In the genomic region with DNA sequence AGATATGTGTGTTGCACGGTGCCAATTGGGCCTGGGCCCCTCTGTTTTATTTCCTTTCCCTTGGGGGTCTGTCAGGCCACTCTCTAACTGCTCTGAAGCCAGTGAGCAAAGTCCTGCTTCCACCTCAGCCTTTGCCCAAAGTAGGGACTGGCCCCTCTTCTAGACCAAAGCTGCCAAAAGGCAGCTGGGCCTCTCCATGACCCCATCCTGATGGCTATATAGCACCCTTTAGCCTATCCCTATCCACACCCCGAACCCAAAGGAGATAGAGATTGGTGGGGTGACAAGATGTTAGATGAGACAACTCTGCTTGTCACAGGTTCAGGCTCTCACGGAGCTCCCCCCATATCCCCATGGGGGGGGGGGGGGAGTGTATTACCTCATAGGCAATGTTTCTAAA, we compare ENCODE assay signal across 25 mouse cellular contexts. TPM values are rescaled to one million over a fixed set of nuclear protein-coding genes. Genes with fewer than 3 reads are reported as not detected.
DNase-seq lines count a peak whose midpoint lies in the region; ATAC-seq and TF ChIP-seq lines count a peak whose summit lies in the region.
"Had no signal": no experiment of that assay in that cellular context is flagged by ENCODE, and none has a peak within 500 bp of the region (broad histone marks: within the 10 kb centered on the region; RNA-seq: fewer than 3 reads in every experiment).

No protein-coding gene starts in this region.

- H3K27me3 ChIP-seq in thymus, adult 2 months (ENCODE audit: control insufficient read depth, insufficient read depth, low read length) = no peaks in the 10 kb centered on the region
- H3K27me3 ChIP-seq: heart, embryonic 15.5 days; lung, embryonic 15.5 days had no signal

- DNase-seq in cerebellum, postnatal 10 days = peak; percentile 23 to 32
- no peak for DNase-seq in cerebellum, postnatal 14 days
- DNase-seq in left cerebral cortex, adult 2 months (ENCODE audit: extremely low spot score in 1 of 2, low spot score in 2 of 2) = no peak
- DNase-seq in left cerebral cortex, postnatal 4 days = no peak
- no peak for DNase-seq in thymus, adult 2 months
- no peak for DNase-seq in thymus, adult 18-20 months
- no peak for DNase-seq in liver
- DNase-seq: adrenal gland, adult 2 months; cerebellum, adult 9-11 months; embryo, embryonic 11 days; gastrocnemius, postnatal 14 days; kidney, adult 18-20 months; kidney, postnatal 10 days had no signal

- no peak overlapping the region for H3K4me3 ChIP-seq in left cerebral cortex, adult 2 months
- no peak overlapping the region for H3K4me3 ChIP-seq in thymus, adult 2 months (ENCODE audit: control insufficient read depth, insufficient read depth, low read length)
- H3K4me3 ChIP-seq: erythroblast, embryonic 14.5 days; heart, embryonic 15.5 days; hindbrain, embryonic 10.5 days; lung, embryonic 15.5 days had no signal

- no peak for TF ChIP-seq CTCF in left cerebral cortex, adult 2 months (IDR thresholded peaks at IDR 0.05)
- no peak for TF ChIP-seq CTCF in thymus, adult 2 months (IDR thresholded peaks at IDR 0.05; ENCODE audit: borderline replicate concordance, control insufficient read depth, extremely low read depth, insufficient read depth, low read length, poor library complexity)

- no peak for ATAC-seq in megakaryocyte, adult 5-6 weeks (ENCODE audit: poor library complexity, severe bottlenecking)
- ATAC-seq: forebrain, embryonic 14.5 days had no signal

- H3K27ac ChIP-seq in left cerebral cortex, adult 2 months = peak overlapping the region; percentile 50; the same call in 1 of the 2 replicates
- H3K27ac ChIP-seq in thymus, adult 2 months (ENCODE audit: control insufficient read depth, insufficient read depth, low read length) = peak overlapping the region; percentile 35; the same call in 1 of the 2 replicates
- H3K27ac ChIP-seq: heart, embryonic 15.5 days; liver, embryonic 14.5 days; lung, embryonic 15.5 days; macrophage had no signal

- peaks cover 53% of the 10 kb centered on the region for H3K36me3 ChIP-seq in thymus, adult 2 months (ENCODE audit: control insufficient read depth, insufficient read depth, low read length)

- WGBS in thymus, adult 2 months = 69% methylated on average over 3 of the region's 3 CpGs

- peaks cover 27% of the 10 kb centered on the region for H3K4me1 ChIP-seq in thymus, adult 2 months (replicated peaks; ENCODE audit: control insufficient read depth, insufficient read depth, low read length)

- TF ChIP-seq POLR2A in thymus, adult 2 months (IDR thresholded peaks at IDR 0.05; ENCODE audit: control insufficient read depth, extremely low read depth, insufficient read depth, low read length, poor library complexity) = no peak

- intact Hi-C loops in left cerebral cortex, adult 2 months (cut with DNase I) = no loop called here
- intact Hi-C loops in left cerebral cortex, postnatal 4 days (cut with DNase I) = no loop called here

RNA-seq across cellular contexts. Expression of gene Gm10840, which starts 4.9 kb away (rescaled TPM):
- not detected for total RNA-seq in left cerebral cortex, adult 2 months (2021)
- total RNA-seq in left cerebral cortex, postnatal 4 days (2021) = not detected
- polyA plus RNA-seq in thymus, adult 2 months (2012; rRNA removed) = not detected in 2 replicates
- 1.4 TPM in 1 of 2 replicates, not detected in the other for total RNA-seq in megakaryocyte, adult 5-6 weeks (2015)
- not detected in 2 replicates for total RNA-seq in megakaryocyte, adult 5-6 weeks (2017)
- total RNA-seq: adrenal gland, adult 2 months; gastrocnemius, postnatal 14 days; heart, adult 8-10 months; left cerebral cortex, postnatal 36 days; monocyte, adult 5-6 weeks had no signal
- polyA plus RNA-seq: adrenal gland, adult 2 months; erythroblast, embryonic 14.5 days; forebrain, embryonic 14.5 days; heart, embryonic 15.5 days; liver, embryonic 14.5 days; lung, embryonic 15.5 days; macrophage; stomach, embryonic 14.5 days had no signal

RNA-seq across cellular contexts. Expression of gene Limd2, which starts 4.9 kb away (rescaled TPM):
- 10 to 100 TPM; 78.1 to 96.5 TPM for total RNA-seq in left cerebral cortex, adult 2 months (2021)
- total RNA-seq in left cerebral cortex, postnatal 4 days (2021) = 10 to 100 TPM; 81.2 to 84.6 TPM
- polyA plus RNA-seq in thymus, adult 2 months (2012; rRNA removed) = 569 and 594 TPM in 2 replicates
- 242 and 247 TPM in 2 replicates for total RNA-seq in megakaryocyte, adult 5-6 weeks (2015)
- 56.3 and 61.8 TPM in 2 replicates for total RNA-seq in megakaryocyte, adult 5-6 weeks (2017)

RNA-seq across cellular contexts. Expression of gene Strada, which starts 46.2 kb away (rescaled TPM):
- 10 to 100 TPM; 30.9 to 31.5 TPM for total RNA-seq in left cerebral cortex, adult 2 months (2021)
- total RNA-seq in left cerebral cortex, postnatal 4 days (2021) = 10 to 100 TPM; 27.3 to 28.5 TPM
- 40.3 and 40.5 TPM in 2 replicates for polyA plus RNA-seq in thymus, adult 2 months (2012; rRNA removed)
- 27.2 and 28.3 TPM in 2 replicates for total RNA-seq in megakaryocyte, adult 5-6 weeks (2015)
- total RNA-seq in megakaryocyte, adult 5-6 weeks (2017) = 20.3 and 26.1 TPM in 2 replicates

Comparison
In these comparisons a context has a peak if more than half of its experiments do, and no peak if none do; other contexts are left out.
1. DNase-seq: peak in cerebellum, postnatal 10 days (2 of 2); none in cerebellum, postnatal 14 days (0 of 2), left cerebral cortex, adult 2 months (0 of 2), left cerebral cortex, postnatal 4 days (single experiment), thymus, adult 2 months (single experiment), thymus, adult 18-20 months (0 of 2) and liver (single experiment).